Mouse (Mus musculus) heart, postnatal 14 days (tissue): ENCODE results near the gene Glra1. TPM values are rescaled to one million over a fixed set of nuclear protein-coding genes. Genes with fewer than 3 reads are reported as not detected.
A peak's percentile ranks its signal among the peaks of the same experiment; 100 is the strongest.
"Not testable (repeated sequence)": the region's sequence is repeated elsewhere in the genome, so short reads cannot be mapped to it uniquely, and the experiment has no call there.

Source experiments
- DNase-seq, 2 experiments: peaks; one replicate each; pipeline ENCODE4 v3.0.0; 2021 to 2022
- intact Hi-C: fragments of 180-260 bp; cut with DNase I; formaldehyde crosslinking; loops from one replicate; pipeline ENCODE4 v1.15.1; 2025
- long read RNA-seq, 2 experiments: library from polyadenylated mRNA; stranded (forward); transcript quantifications; one replicate each; pipeline ENCODE4 v2.0.0; 2021
- total RNA-seq, 2 experiments: library from RNA; stranded (reverse); gene quantifications; 2 replicates each; pipeline ENCODE4 v1.2.3; 2021

Glra1 gene
- total RNA-seq = not detected
- long read RNA-seq, experiment 1 = 0 reads
- long read RNA-seq, experiment 2 = 0 reads

- intact Hi-C loops = no loop called here
- DNase-seq = peak; percentile 86 to 91
These were observed at the start of gene Glra1 for GRCm38 (mm10) chr11:55607808-55608523. TSS of gene Glra1 (minus strand) at chr11:55608198.

GRCm38 (mm10) chr11:55636961-55637360 is 29.0 kb upstream of the Glra1 start:
- no peak for DNase-seq
- intact Hi-C loops = no loop called here

GRCm38 (mm10) chr11:55633901-55634300 is 25.9 kb upstream of the Glra1 start:
- intact Hi-C loops = no loop called here
- no peak for DNase-seq

GRCm38 (mm10) chr11:55614631-55615030 is 6.6 kb upstream of the Glra1 start:
- peak in 1 of 2 experiments; percentile 6 for DNase-seq
- intact Hi-C loops = not testable (repeated sequence)

- intact Hi-C loops = no loop called here
- no peak for DNase-seq
These were observed 524 bp upstream of the Glra1 start for GRCm38 (mm10) chr11:55608524-55608920.

GRCm38 (mm10) chr11:55607066-55607807 is 761 bp downstream of the Glra1 start:
- intact Hi-C loops = no loop called here

GRCm38 (mm10) chr11:55601447-55602065 is 6.4 kb downstream of the Glra1 start:
- no peak for DNase-seq
- intact Hi-C loops = no loop called here

More at GRCm38 (mm10) chr11:55607066-55607807, 761 bp downstream of the Glra1 start:
- DNase-seq = no peak

GRCm38 (mm10) chr11:55595726-55596125 is 12.3 kb downstream of the Glra1 start:
- no peak for DNase-seq
- intact Hi-C loops = no loop called here

- no peak for DNase-seq
- intact Hi-C loops = no loop called here
These were observed 13.6 kb downstream of the Glra1 start for GRCm38 (mm10) chr11:55594411-55594810.

- intact Hi-C loops = no loop called here
- DNase-seq = no peak
These were observed 16.8 kb downstream of the Glra1 start for GRCm38 (mm10) chr11:55591194-55591593.

- intact Hi-C loops = no loop called here
- DNase-seq = no peak
These were observed 18.4 kb downstream of the Glra1 start for GRCm38 (mm10) chr11:55589376-55590167.

GRCm38 (mm10) chr11:55574397-55574796 is 33.6 kb downstream of the Glra1 start:
- peak in 1 of 2 experiments; percentile 1 for DNase-seq
- intact Hi-C loops = no loop called here

- DNase-seq = peak in 1 of 2 experiments; percentile 28
- intact Hi-C loops = no loop called here
These were observed 36.9 kb downstream of the Glra1 start for GRCm38 (mm10) chr11:55571144-55571543.

GRCm38 (mm10) chr11:55566309-55567099 is 41.5 kb downstream of the Glra1 start:
- intact Hi-C loops = no loop called here
- no peak for DNase-seq

GRCm38 (mm10) chr11:55545690-55546089 is 62.3 kb downstream of the Glra1 start:
- intact Hi-C loops = no loop called here
- DNase-seq = no peak

GRCm38 (mm10) chr11:55542671-55543070 is 65.3 kb downstream of the Glra1 start:
- intact Hi-C loops = no loop called here

GRCm38 (mm10) chr11:55542128-55542527 is 65.9 kb downstream of the Glra1 start:
- intact Hi-C loops = no loop called here
- no peak for DNase-seq

More at GRCm38 (mm10) chr11:55542671-55543070, 65.3 kb downstream of the Glra1 start:
- no peak for DNase-seq

- intact Hi-C loops = no loop called here
- no peak for DNase-seq
These were observed 73.2 kb downstream of the Glra1 start for GRCm38 (mm10) chr11:55534766-55535165.

GRCm38 (mm10) chr11:55533378-55533777 is 74.6 kb downstream of the Glra1 start:
- intact Hi-C loops = no loop called here
- peak; percentile 7 to 51 for DNase-seq

GRCm38 (mm10) chr11:55530741-55531140 is 77.3 kb downstream of the Glra1 start:
- intact Hi-C loops = no loop called here
- no peak for DNase-seq
